Mouse (Mus musculus) embryonic facial prominence, embryonic 14.5 days (tissue): Measurements from ENCODE around the gene Cd4. TPM values are rescaled to one million over a fixed set of nuclear protein-coding genes. Genes with fewer than 3 reads are reported as not detected.

Source experiments
- ATAC-seq: fragments of 200-750 bp; cut with Nextera tagmentation; 2 replicates; pipeline ENCODE4 v1.8.0; 2017; ENCODE audit warnings: low read depth, moderate number of reproducible peaks, moderate TSS enrichment
- DNase-seq: peaks from one replicate; pipeline ENCODE4 v3.0.0-alpha.2; 2015; ENCODE audit warnings: low spot score
- H3K27ac ChIP-seq: fragments of 300-500 bp; sonication (generic); replicated peaks from 2 replicates; pipeline ENCODE4 v1.5.1; 2014; ENCODE audit warnings: low read depth, mild to moderate bottlenecking, low read length, moderate library complexity
- H3K27me3 ChIP-seq: fragments of 300-500 bp; sonication (generic); replicated peaks from 2 replicates; pipeline ENCODE4 v1.6.1; 2014; ENCODE audit warnings: low read length; ENCODE audit not compliant: control insufficient read depth, insufficient read depth
- H3K36me3 ChIP-seq: fragments of 300-500 bp; sonication (generic); 2 replicates; pipeline ENCODE4 v1.6.1; 2014; ENCODE audit warnings: low read length, mixed read lengths; ENCODE audit not compliant: control insufficient read depth, insufficient read depth
- H3K4me1 ChIP-seq: fragments of 300-500 bp; sonication (generic); 2 replicates; pipeline ENCODE4 v1.6.1; 2014; ENCODE audit warnings: antibody characterized with exemption, low read length; ENCODE audit not compliant: control insufficient read depth, insufficient read depth
- H3K4me2 ChIP-seq: fragments of 300-500 bp; sonication (generic); 2 replicates; pipeline ENCODE4 v1.6.1; 2014; ENCODE audit warnings: low read depth, mild to moderate bottlenecking, low read length, moderate library complexity, mixed read lengths
- H3K4me3 ChIP-seq: fragments of 300-500 bp; sonication (generic); 2 replicates; pipeline ENCODE4 v1.5.1; 2014; ENCODE audit warnings: low read depth, mild to moderate bottlenecking, low read length
- H3K9ac ChIP-seq: fragments of 300-500 bp; sonication (generic); 2 replicates; pipeline ENCODE4 v1.6.1; 2014; ENCODE audit warnings: low read depth, mild to moderate bottlenecking, low read length, moderate library complexity, mixed read lengths
- H3K9me3 ChIP-seq: fragments of 300-500 bp; sonication (generic); 2 replicates; pipeline ENCODE4 v1.6.1; 2016; ENCODE audit warnings: low read length; ENCODE audit not compliant: control insufficient read depth
- WGBS: fragments of 180-500 bp; shearing (Covaris S2); extraction: QIAGEN DNeasy Blood & Tissue Kit; methylation state at CpG from one replicate; pipeline ENCODE4 v1.1.7; 2014; 5-methylcytosine and 5-hydroxymethylcytosine counted together
- polyA plus RNA-seq: library from polyadenylated mRNA; unstranded; fragments of >200 nt; fragmentation: Nextera tagmentation; extraction: Ambion mirVana; gene quantifications from 2 replicates; pipeline ENCODE4 v1.2.1, GENCODE M21; 2014

Gene Cd4
- polyA plus RNA-seq, 1 experiment from 2014 or later: 0.25 TPM

DNA sequence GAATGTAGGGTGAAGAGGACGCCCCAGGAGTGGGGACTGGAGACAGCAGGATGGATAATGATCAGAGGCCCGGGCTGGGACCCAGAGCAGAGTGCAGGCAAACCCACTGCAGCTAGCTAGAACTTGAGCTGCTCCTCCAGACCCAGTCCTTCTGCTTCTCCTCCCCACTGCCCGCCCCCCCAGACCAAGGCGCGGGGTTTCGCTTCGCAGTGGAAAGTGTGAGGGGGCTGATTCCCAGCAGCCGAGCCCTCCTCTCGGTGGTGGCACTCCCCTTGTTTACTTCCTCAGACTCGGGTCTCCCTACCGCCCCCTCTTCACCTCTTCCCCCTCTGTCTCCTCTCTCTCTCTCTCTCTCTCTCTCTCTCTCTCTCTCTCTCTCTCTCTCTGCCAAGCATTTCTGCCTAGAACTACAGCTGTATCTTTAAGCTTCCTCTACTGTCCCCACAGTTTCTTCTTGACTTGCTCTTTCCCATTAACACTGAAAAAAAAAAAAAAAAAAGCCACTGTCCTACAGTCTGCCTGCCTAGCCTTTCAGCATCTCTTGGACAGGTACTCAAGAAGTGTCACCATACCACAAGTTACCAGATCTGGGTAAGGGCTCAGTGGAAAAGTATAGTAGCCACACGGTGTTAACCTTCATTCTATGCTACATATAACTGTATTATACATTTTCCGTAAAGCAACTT is 23.7 kb upstream of the Cd4 start, which contains the start of gene Lag3:
Gene Lag3, minus strand, starts transcription at position 173 of the 686 bp plus-strand sequence.
- no peaks in the 10 kb centered on the region for H3K9me3 ChIP-seq
- DNase-seq: no peak
- no peaks in the 10 kb centered on the region for H3K27me3 ChIP-seq
- ATAC-seq: no peak
- peaks cover 23% of the 10 kb centered on the region for H3K4me1 ChIP-seq
- H3K27ac ChIP-seq: no peak within 1 kb of the TSS
- no peak within 1 kb of the TSS for H3K4me3 ChIP-seq
- H3K36me3 ChIP-seq: peaks cover 27% of the 10 kb centered on the region
- WGBS: 48% methylated on average over 4 of the region's 13 CpGs
- peak within 1 kb of the TSS; percentile 13 for H3K4me2 ChIP-seq
- H3K9ac ChIP-seq: peak within 1 kb of the TSS; percentile 20

DNA sequence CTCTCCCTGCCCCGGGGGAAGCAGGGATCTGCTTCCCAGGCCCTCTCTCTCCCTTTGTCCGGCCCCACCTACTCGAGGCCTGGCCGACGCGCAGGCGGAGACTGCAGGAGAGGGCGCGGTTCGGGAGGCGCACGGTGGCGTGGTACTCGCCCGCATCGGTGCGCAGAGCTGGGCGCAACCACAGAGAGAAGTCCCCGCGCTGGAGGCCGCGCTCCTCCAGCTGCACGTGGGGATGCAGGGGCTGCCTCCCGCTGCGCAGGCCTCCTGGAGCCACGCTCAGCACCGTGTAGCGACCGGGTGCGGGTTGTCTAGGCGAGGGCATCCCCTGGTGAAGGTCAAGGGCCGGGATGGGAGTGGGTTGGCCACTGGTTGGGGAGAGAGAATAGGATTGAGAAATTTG is 22.0 kb upstream of the Cd4 start:
- Histone ChIP-seq H3K27me3 (no peaks in the 10 kb centered on the region), H3K4me3 (peak overlapping the region; percentile 21), H3K27ac (no peak overlapping the region), H3K4me2 (peak overlapping the region; percentile 49), H3K36me3 (peaks cover 27% of the 10 kb centered on the region), H3K4me1 (peaks cover 14% of the 10 kb centered on the region), H3K9me3 (no peaks in the 10 kb centered on the region), H3K9ac (peak overlapping the region; percentile 50)
- ATAC-seq (peak; percentile 62; the same call in 1 of the 2 replicates), DNase-seq (peak; percentile 50)
- WGBS: 8% methylated on average over 32 of the region's 32 CpGs

DNA sequence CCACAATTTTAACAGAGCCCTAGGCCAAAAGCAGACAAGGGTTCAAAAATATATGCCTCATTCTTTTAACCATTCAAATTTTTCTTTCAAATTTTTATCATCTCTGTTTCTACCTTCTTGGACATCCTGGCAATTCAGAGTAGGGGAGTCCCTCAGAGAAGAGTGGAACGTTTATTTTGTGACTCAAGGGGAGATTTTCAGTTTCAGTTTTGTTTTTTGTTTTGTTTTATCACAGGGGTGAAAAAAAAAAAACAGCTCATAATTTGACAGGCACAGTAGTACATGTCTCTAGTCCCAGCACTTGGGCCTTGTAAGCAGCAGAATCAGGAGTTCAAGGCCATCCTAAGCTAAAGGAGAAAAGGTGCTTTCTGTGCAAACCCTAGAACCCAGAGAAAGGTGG is 19.7 kb upstream of the Cd4 start:
- H3K4me1 ChIP-seq: peaks cover 16% of the 10 kb centered on the region
- H3K9me3 ChIP-seq: no peaks in the 10 kb centered on the region
- H3K9ac ChIP-seq: no peak overlapping the region
- no peak overlapping the region for H3K4me3 ChIP-seq
- WGBS: 65% methylated on average over 1 of the region's 1 CpGs
- H3K4me2 ChIP-seq: no peak overlapping the region
- DNase-seq (no peak), ATAC-seq (no peak)
- H3K27ac ChIP-seq: no peak overlapping the region
- peaks cover 4% of the 10 kb centered on the region for H3K36me3 ChIP-seq
- no peaks in the 10 kb centered on the region for H3K27me3 ChIP-seq

DNA sequence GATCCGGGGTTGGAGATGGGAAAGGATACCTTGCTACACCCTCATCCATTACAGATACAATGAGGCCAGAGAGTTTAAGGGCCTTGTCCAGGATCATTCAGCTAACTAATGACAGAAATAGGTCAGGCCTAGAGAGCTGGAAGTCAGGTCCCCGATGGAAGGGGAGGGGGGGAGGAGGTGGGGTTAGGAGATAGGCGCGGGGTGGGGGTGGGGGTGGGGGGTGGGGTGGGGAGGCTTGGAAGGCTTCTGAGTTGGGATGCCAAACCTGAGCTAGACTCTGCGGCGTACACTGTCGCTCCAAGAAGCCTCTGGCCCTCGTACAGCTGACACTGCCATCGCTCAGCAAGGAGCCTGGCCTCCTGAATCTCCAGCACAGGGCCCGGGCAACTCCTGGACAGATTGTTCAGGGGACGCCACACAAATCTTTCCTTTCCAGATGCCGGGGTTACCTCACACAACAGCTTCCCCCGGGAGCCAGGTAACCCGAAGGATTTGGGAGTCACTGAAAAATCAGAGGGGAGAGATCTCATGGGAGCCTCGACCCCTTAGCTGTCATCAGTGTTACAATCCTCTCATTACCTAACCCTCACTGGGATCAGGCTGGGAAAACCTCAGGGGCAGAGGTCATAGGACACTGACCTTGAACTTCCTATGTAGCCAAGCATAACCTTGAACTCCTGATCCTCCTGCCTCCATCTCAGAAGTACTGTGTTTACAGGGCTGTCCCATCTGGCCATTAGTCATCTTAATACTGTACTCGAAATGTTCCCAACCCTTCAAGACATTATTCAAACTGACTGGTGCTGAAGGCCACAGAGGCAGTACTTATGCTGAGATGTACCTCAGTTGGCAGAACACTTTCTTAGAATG is 17.2 kb upstream of the Cd4 start:
- no peak for ATAC-seq

DNA sequence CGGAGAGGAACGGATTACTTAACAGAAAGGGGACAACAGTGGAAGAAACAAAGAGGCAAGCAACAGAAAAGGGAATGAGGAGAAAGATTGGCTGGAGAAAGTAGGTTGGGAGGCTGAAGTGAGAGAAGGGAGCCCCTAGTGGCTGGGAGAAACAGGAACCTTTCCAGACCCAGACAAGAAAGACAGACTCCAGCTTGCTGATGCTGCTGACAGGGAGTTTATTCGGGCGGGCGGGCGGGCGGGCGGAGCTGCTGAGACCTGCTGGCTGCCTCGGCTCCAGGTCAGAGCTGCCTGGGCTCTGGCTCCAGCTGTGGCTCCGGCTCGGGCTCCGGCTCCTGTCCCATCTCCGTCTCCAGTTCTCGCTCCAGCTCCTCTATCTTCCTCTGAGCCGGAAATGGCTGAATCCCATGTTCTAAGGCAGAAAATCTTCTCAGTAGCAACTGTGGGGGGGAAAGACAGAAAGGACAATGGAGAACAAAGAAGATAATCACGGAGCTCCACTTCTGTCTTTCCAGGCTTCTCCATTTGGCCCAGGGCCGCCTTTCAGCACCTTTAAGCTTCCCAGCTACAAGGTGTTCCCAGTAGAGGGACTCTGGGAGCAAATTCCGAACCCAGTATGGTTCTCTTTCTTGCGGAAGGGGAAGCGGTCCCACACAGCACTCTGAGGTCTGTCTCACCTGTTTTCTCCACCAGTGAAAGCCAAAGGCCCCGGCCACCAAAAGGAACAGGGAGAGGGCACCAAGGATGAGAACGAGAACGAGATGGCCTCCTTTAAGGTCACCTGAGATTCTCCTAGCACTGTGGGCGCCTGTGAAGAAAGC is 16.4 kb upstream of the Cd4 start:
- peak overlapping the region; percentile 74 for H3K9ac ChIP-seq
- H3K36me3 ChIP-seq: no peaks in the 10 kb centered on the region
- H3K27ac ChIP-seq: peak overlapping the region; percentile 99
- peaks cover 8% of the 10 kb centered on the region for H3K4me1 ChIP-seq
- H3K27me3 ChIP-seq: no peaks in the 10 kb centered on the region
- peak; percentile 86 for ATAC-seq
- peak; percentile 94 for DNase-seq
- no peaks in the 10 kb centered on the region for H3K9me3 ChIP-seq
- peak overlapping the region; percentile 52 for H3K4me3 ChIP-seq
- H3K4me2 ChIP-seq: peak overlapping the region; percentile 80
- WGBS: 11% methylated on average over 18 of the region's 24 CpGs

More for the DNA sequence above, 17.2 kb upstream of the Cd4 start:
- DNase-seq: no peak
- 41% methylated on average over 13 of the region's 16 CpGs for WGBS
- H3K4me2 ChIP-seq: peak overlapping the region; percentile 80
- no peaks in the 10 kb centered on the region for H3K36me3 ChIP-seq
- no peaks in the 10 kb centered on the region for H3K9me3 ChIP-seq
- H3K27me3 ChIP-seq: no peaks in the 10 kb centered on the region
- peaks cover 16% of the 10 kb centered on the region for H3K4me1 ChIP-seq
- H3K27ac ChIP-seq: peak overlapping the region; percentile 99
- H3K4me3 ChIP-seq: peak overlapping the region; percentile 52
- peak overlapping the region; percentile 74 for H3K9ac ChIP-seq

DNA sequence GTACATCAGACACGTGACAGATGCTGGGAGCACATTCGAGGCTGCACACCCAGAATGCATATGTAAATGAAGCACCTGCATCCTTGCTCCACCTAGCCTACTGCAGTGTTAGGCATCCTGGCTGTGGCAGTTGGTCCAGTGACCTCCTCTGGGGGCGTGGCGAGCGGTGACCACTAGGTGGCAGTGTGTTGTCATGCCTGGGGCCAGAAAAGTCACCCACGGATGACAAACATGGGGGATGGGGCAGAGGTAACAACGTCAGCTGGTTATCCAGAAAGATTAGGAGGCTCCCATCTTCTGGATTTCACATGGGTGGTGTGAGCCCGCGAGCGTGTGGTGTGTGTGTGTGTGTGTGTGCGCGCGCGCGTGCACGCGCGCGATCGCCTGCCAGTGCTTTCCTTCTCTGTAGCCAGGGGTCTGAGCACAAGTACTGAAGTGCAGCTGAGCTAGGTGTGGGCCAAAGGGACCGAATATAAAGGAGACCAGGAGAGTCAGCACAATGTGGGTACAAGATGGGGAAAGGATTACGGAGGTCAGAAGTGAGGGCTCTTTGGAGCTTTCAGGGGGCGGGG is 15.6 kb upstream of the Cd4 start:
- H3K36me3 ChIP-seq: no peaks in the 10 kb centered on the region
- no peaks in the 10 kb centered on the region for H3K27me3 ChIP-seq
- H3K4me1 ChIP-seq: peaks cover 8% of the 10 kb centered on the region
- no peaks in the 10 kb centered on the region for H3K9me3 ChIP-seq
- H3K27ac ChIP-seq: peak overlapping the region; percentile 99
- ATAC-seq (peak; percentile 84), DNase-seq (peak; percentile 94)
- peak overlapping the region; percentile 80 for H3K4me2 ChIP-seq
- H3K4me3 ChIP-seq: peak overlapping the region; percentile 52
- under 1% methylated on average over 23 of the region's 23 CpGs for WGBS
- peak overlapping the region; percentile 74 for H3K9ac ChIP-seq

DNA sequence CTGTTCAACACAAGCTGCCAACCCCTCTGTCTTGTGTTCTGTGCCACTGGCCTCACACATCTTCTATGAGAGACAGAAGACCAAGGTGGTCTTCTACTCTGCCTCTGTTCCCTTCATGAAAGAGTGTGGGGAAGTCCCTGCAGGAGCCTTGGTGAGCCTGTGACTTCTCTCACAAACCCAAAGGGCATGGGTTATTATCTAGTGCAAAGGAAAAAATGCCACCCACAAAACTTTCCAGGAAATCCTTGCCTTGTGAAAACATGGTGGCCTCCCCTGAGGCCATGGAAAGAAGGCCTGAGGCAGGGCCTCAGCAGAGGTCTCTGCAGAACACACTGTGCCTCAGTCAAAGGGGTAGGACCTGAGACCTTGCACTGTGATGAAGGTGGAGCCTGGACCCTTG is 13.8 kb upstream of the Cd4 start:
- H3K36me3 ChIP-seq: no peaks in the 10 kb centered on the region
- H3K27ac ChIP-seq: no peak overlapping the region
- H3K9me3 ChIP-seq: no peaks in the 10 kb centered on the region
- DNase-seq (no peak), ATAC-seq (no peak)
- H3K27me3 ChIP-seq: no peaks in the 10 kb centered on the region
- no peak overlapping the region for H3K4me3 ChIP-seq
- no peak overlapping the region; the same call in 1 of the 2 replicates for H3K9ac ChIP-seq
- peaks cover 8% of the 10 kb centered on the region for H3K4me1 ChIP-seq
- no peak overlapping the region for H3K4me2 ChIP-seq
